Mouse (Mus musculus): ENCODE measurements around the gene Fam72a. TPM values are rescaled to one million over a fixed set of nuclear protein-coding genes. Genes with fewer than 3 reads are reported as not detected.

The Fam72a gene
- polyA plus RNA-seq, 2 experiments: 2.1 to 2.5 TPM

DNA sequence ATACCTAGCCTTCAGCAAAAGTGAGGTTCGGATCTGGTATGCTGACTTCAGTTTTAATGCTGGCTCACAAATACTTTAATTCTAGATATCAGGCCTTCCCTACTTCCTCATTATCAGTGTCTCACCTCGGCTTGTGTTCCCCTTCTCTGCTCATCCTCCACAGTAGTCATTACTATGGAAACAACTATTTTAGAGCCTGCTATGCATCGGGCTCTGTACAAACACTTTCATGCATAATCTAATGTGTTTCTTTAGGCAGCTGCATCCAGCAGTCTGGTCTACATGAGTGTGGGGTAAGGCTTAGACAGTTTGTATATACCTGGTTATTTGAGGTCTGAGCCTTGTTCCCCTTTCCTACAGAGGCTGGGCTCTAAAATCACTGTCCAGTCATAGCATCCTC, 55.9 kb downstream of the Fam72a start:
- no peak for TF ChIP-seq POLR2A (IDR thresholded peaks at IDR 0.05; ENCODE audit: borderline replicate concordance, extremely low read depth, insufficient read depth, insufficient read length)
- DNase-seq (ENCODE audit: low spot score) (no peak), ATAC-seq (ENCODE audit: low FRiP score, low read depth) (no peak)
- no peak overlapping the region for H3K9ac ChIP-seq (ENCODE audit: low read depth, low read length, severe bottlenecking)
- H3K4me3 ChIP-seq (replicated peaks; ENCODE audit: low read length): no peak overlapping the region
- no peaks in the 10 kb centered on the region for H3K9me3 ChIP-seq (ENCODE audit: control insufficient read depth, low read length)
- H3K27ac ChIP-seq (replicated peaks; ENCODE audit: low read depth, low read length): no peak overlapping the region
- no peaks in the 10 kb centered on the region for H3K4me1 ChIP-seq (ENCODE audit: control insufficient read depth, insufficient read depth, low read length)
- 95% methylated on average over 3 of the region's 3 CpGs for WGBS
- H3K36me3 ChIP-seq (ENCODE audit: control insufficient read depth, insufficient read depth, low read length): no peaks in the 10 kb centered on the region
- H3K4me2 ChIP-seq (replicated peaks; ENCODE audit: low read depth, low read length, severe bottlenecking): no peak overlapping the region
- no peaks in the 10 kb centered on the region for H3K27me3 ChIP-seq (ENCODE audit: control insufficient read depth, insufficient read depth, low read length)

DNA sequence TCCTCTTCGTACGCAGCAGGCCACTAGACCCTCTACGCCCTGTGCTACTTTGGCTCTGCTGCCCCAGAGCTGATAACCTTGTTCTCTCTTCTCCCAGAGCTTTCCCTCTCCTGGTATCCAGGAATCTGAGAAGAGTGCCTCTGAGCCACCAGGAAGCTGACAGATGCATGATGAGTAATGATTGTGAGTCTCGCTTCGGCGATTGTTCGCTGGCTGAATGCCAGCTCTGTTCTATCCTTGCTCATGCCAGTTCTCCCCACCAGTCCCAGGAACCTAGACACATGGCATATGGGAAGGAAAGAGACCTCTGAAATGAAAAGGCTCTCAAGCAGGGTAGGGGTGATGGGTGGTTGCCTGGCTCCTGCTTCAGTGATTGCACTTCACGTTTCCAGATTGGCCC, 59.1 kb downstream of the Fam72a start:
- Histone ChIP-seq H3K9me3 (ENCODE audit: control insufficient read depth, low read length) (no peaks in the 10 kb centered on the region), H3K27ac (replicated peaks; ENCODE audit: low read depth, low read length) (no peak overlapping the region), H3K4me2 (replicated peaks; ENCODE audit: low read depth, low read length, severe bottlenecking) (no peak overlapping the region), H3K27me3 (ENCODE audit: control insufficient read depth, insufficient read depth, low read length) (no peaks in the 10 kb centered on the region), H3K36me3 (ENCODE audit: control insufficient read depth, insufficient read depth, low read length) (no peaks in the 10 kb centered on the region), H3K9ac (ENCODE audit: low read depth, low read length, severe bottlenecking) (no peak overlapping the region), H3K4me1 (ENCODE audit: control insufficient read depth, insufficient read depth, low read length) (no peaks in the 10 kb centered on the region), H3K4me3 (replicated peaks; ENCODE audit: low read length) (no peak overlapping the region)
- WGBS: 79% methylated on average over 8 of the region's 8 CpGs
- no peak for TF ChIP-seq POLR2A (IDR thresholded peaks at IDR 0.05; ENCODE audit: borderline replicate concordance, extremely low read depth, insufficient read depth, insufficient read length)
- DNase-seq (ENCODE audit: low spot score) (no peak), ATAC-seq (ENCODE audit: low FRiP score, low read depth) (no peak)

Small RNAs within 50 kb of the gene (microRNA-seq; reads per million reads assigned to microRNA genes)
- gene Gm24273: not detected

Other genes starting within 250 kb of the Fam72a start
- gene Ikbke, start 248.3 kb upstream of the Fam72a start, polyA plus RNA-seq (2012; rRNA removed): 13.4 and 13.8 TPM in 2 replicates
- 4.2 and 6.6 TPM in 2 replicates for gene Ikbke, start 248.3 kb upstream of the Fam72a start, polyA plus RNA-seq (2014; fragmentation: Nextera tagmentation; extraction: Ambion mirVana)
- 38.9 and 43.1 TPM in 2 replicates for gene Srgap2, start 551 bp upstream of the Fam72a start, polyA plus RNA-seq (2012; rRNA removed)
- gene Srgap2, start 551 bp upstream of the Fam72a start, polyA plus RNA-seq (2014; fragmentation: Nextera tagmentation; extraction: Ambion mirVana): 20.5 and 23.6 TPM in 2 replicates
- gene Avpr1b, start 71.3 kb downstream of the Fam72a start, polyA plus RNA-seq (2012; rRNA removed): not detected in 2 replicates
- not detected in 2 replicates for gene Avpr1b, start 71.3 kb downstream of the Fam72a start, polyA plus RNA-seq (2014; fragmentation: Nextera tagmentation; extraction: Ambion mirVana)
- gene Ctse, start 110.4 kb downstream of the Fam72a start, polyA plus RNA-seq (2012; rRNA removed): 0.11 and 0.17 TPM in 2 replicates
- gene Ctse, start 110.4 kb downstream of the Fam72a start, polyA plus RNA-seq (2014; fragmentation: Nextera tagmentation; extraction: Ambion mirVana): 0.44 TPM in 1 of 2 replicates, not detected in the other
- 2.4 and 3.8 TPM in 2 replicates for gene Rab7b, start 160.8 kb downstream of the Fam72a start, polyA plus RNA-seq (2012; rRNA removed)
- 5.9 and 8.4 TPM in 2 replicates for gene Rab7b, start 160.8 kb downstream of the Fam72a start, polyA plus RNA-seq (2014; fragmentation: Nextera tagmentation; extraction: Ambion mirVana)
- 0.03 and 0.09 TPM in 2 replicates for gene Slc26a9, start 216.1 kb downstream of the Fam72a start, polyA plus RNA-seq (2012; rRNA removed)
- gene Slc26a9, start 216.1 kb downstream of the Fam72a start, polyA plus RNA-seq (2014; fragmentation: Nextera tagmentation; extraction: Ambion mirVana): not detected in 2 replicates